Mouse (Mus musculus) lung, postnatal 25 days (tissue): ENCODE measurements around the gene Pik3c2g.

Experiments used
- DNase-seq: peaks from one replicate; pipeline ENCODE4 v3.0.0; 2022; ENCODE audit warnings: low spot score

The Pik3c2g gene

GRCm38 (mm10) chr6:139586892-139587291, at the start of gene Pik3c2g:
Gene Pik3c2g (plus strand): TSS chr6:139587221.
- DNase-seq = peak; percentile 51

GRCm38 (mm10) chr6:139538469-139538868, 48.6 kb upstream of the Pik3c2g start:
- no peak for DNase-seq

- DNase-seq = no peak
Measured at GRCm38 (mm10) chr6:139555537-139556179, 31.4 kb upstream of the Pik3c2g start.

GRCm38 (mm10) chr6:139569211-139569610, 17.8 kb upstream of the Pik3c2g start:
- DNase-seq = no peak

GRCm38 (mm10) chr6:139575854-139576253, 11.2 kb upstream of the Pik3c2g start:
- DNase-seq = no peak

- DNase-seq = no peak
Measured at GRCm38 (mm10) chr6:139576261-139577014, 10.6 kb upstream of the Pik3c2g start.

GRCm38 (mm10) chr6:139577026-139577861, 9.8 kb upstream of the Pik3c2g start:
- DNase-seq = no peak

- DNase-seq = no peak
Measured at GRCm38 (mm10) chr6:139587478-139587877, 457 bp downstream of the Pik3c2g start.

GRCm38 (mm10) chr6:139588409-139588808, 1.4 kb downstream of the Pik3c2g start:
- DNase-seq = no peak

GRCm38 (mm10) chr6:139589291-139589690, 2.3 kb downstream of the Pik3c2g start:
- peak; percentile 60 for DNase-seq

GRCm38 (mm10) chr6:139589854-139590253, 2.8 kb downstream of the Pik3c2g start:
- DNase-seq = no peak

GRCm38 (mm10) chr6:139592081-139592480, 5.1 kb downstream of the Pik3c2g start:
- no peak for DNase-seq

GRCm38 (mm10) chr6:139596433-139596832, 9.4 kb downstream of the Pik3c2g start:
- DNase-seq = no peak

GRCm38 (mm10) chr6:139599216-139599615, 12.2 kb downstream of the Pik3c2g start:
- DNase-seq = no peak

- no peak for DNase-seq
Measured at GRCm38 (mm10) chr6:139618774-139619173, 31.8 kb downstream of the Pik3c2g start.

GRCm38 (mm10) chr6:139624756-139625155, 37.7 kb downstream of the Pik3c2g start:
- peak; percentile 11 for DNase-seq

- no peak for DNase-seq
Measured at GRCm38 (mm10) chr6:139634561-139634960, 47.5 kb downstream of the Pik3c2g start.

- DNase-seq = no peak
Measured at GRCm38 (mm10) chr6:139655399-139655798, 68.4 kb downstream of the Pik3c2g start.

GRCm38 (mm10) chr6:139662462-139662861, 75.4 kb downstream of the Pik3c2g start:
- no peak for DNase-seq

GRCm38 (mm10) chr6:139718416-139718984, 131.5 kb downstream of the Pik3c2g start:
- DNase-seq = no peak

- no peak for DNase-seq
Measured at GRCm38 (mm10) chr6:139719639-139720221, 132.7 kb downstream of the Pik3c2g start.
